Comparison of ENCODE assay signal across 15 mouse cellular contexts in the genomic region with DNA sequence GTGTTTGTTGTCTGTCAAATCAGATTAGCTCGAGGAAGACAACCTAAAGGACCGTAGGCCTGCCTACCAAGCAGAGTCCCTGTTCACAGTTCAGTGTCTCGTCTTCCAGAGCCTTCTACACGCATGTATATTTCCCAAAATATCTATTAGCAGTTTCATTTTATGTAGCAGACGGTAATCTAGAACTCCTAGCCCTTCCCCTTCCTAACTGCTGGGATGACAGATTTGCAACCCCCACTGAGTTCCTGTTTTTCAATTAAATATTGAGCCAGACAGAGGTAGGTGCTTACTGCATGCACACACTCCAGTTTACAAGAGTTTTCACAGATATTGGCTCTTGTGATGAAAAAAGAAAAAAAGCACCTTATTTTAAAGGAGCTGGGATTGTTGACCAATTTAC. TPM values are rescaled to one million over a fixed set of nuclear protein-coding genes. Genes with fewer than 3 reads are reported as not detected.
DNase-seq lines count a peak whose midpoint lies in the region; ATAC-seq and TF ChIP-seq lines count a peak whose summit lies in the region.
"Had no signal": no experiment of that assay in that cellular context is flagged by ENCODE, and none has a peak within 500 bp of the region (broad histone marks: within the 10 kb centered on the region; RNA-seq: fewer than 3 reads in every experiment).

No protein-coding gene starts in this region.

- H3K4me3 ChIP-seq in heart, postnatal 0 days (ENCODE audit: low read depth, low read length), result no peak overlapping the region
- no peak overlapping the region for H3K4me3 ChIP-seq in liver, embryonic 15.5 days (replicated peaks)
- no peak overlapping the region for H3K4me3 ChIP-seq in liver, embryonic 12.5 days
- peak overlapping the region; percentile 39 to 40 for H3K4me3 ChIP-seq in MEL (ENCODE audit: control insufficient read depth in 1 of 2, insufficient read depth in 1 of 2, low read depth in 2 of 2, low read length in 2 of 2)
- H3K4me3 ChIP-seq: embryonic facial prominence, embryonic 15.5 days; intestine, embryonic 15.5 days; limb, embryonic 10.5 days; neural tube, embryonic 12.5 days had no signal

- no peak for TF ChIP-seq EP300 in heart, postnatal 0 days (IDR thresholded peaks at IDR 0.05; ENCODE audit: low read depth)
- TF ChIP-seq EP300 in MEL (IDR thresholded peaks at IDR 0.05; ENCODE audit: low read depth in 1 of 2, low read length in 2 of 2), result peak; percentile 78 to 83

- no peaks in the 10 kb centered on the region for H3K27me3 ChIP-seq in heart, postnatal 0 days (ENCODE audit: control insufficient read depth, insufficient read depth, low read length)
- H3K27me3 ChIP-seq in liver, embryonic 15.5 days, result no peaks in the 10 kb centered on the region
- H3K27me3 ChIP-seq in liver, embryonic 12.5 days (replicated peaks), result no peaks in the 10 kb centered on the region; the same call in 1 of the 2 replicates
- no peaks in the 10 kb centered on the region for H3K27me3 ChIP-seq in MEL (ENCODE audit: control insufficient read depth in 1 of 2, insufficient read depth in 2 of 2, low read length in 2 of 2)
- H3K27me3 ChIP-seq: embryonic facial prominence, embryonic 15.5 days; intestine, embryonic 15.5 days; neural tube, embryonic 12.5 days had no signal

- H3K27ac ChIP-seq in heart, postnatal 0 days (ENCODE audit: low read depth), result peak overlapping the region; percentile 18; the same call in 1 of the 2 replicates
- H3K27ac ChIP-seq in liver, embryonic 15.5 days (replicated peaks), result 0 out of 2 replicates have a peak overlapping the region, but pooled peaks have one; percentile 19
- H3K27ac ChIP-seq in liver, embryonic 12.5 days, result no peak overlapping the region
- H3K27ac ChIP-seq in MEL (ENCODE audit: control insufficient read depth, low read depth, low read length), result peak overlapping the region; percentile 77
- H3K27ac ChIP-seq: embryonic facial prominence, embryonic 15.5 days; intestine, embryonic 15.5 days; limb, embryonic 10.5 days; neural tube, embryonic 12.5 days had no signal

- DNase-seq in heart, postnatal 0 days (ENCODE audit: low spot score), result no peak
- no peak for DNase-seq in heart, postnatal 25 days (ENCODE audit: low spot score)
- peak; percentile 79 for DNase-seq in MEL (ENCODE audit: low read depth, low spot score)
- no peak for DNase-seq in cerebellum, adult 11 months
- DNase-seq in lung, postnatal 4 days, result no peak
- DNase-seq: lung, adult 2 months had no signal

- no peak overlapping the region for H3K9ac ChIP-seq in heart, postnatal 0 days (replicated peaks; ENCODE audit: low read depth, low read length)
- H3K9ac ChIP-seq in liver, embryonic 15.5 days, result no peak overlapping the region
- no peak overlapping the region for H3K9ac ChIP-seq in liver, embryonic 12.5 days
- H3K9ac ChIP-seq in MEL (ENCODE audit: control insufficient read depth, low read depth, low read length, poor library complexity, severe bottlenecking), result peak overlapping the region; percentile 47
- H3K9ac ChIP-seq: embryonic facial prominence, embryonic 15.5 days; intestine, embryonic 15.5 days; neural tube, embryonic 12.5 days had no signal

- H3K36me3 ChIP-seq in heart, postnatal 0 days (replicated peaks; ENCODE audit: control insufficient read depth, insufficient read depth, low read length), result no peaks in the 10 kb centered on the region
- no peaks in the 10 kb centered on the region for H3K36me3 ChIP-seq in liver, embryonic 15.5 days (replicated peaks)
- H3K36me3 ChIP-seq in liver, embryonic 12.5 days, result no peaks in the 10 kb centered on the region
- peaks cover 0 to 16% of the 10 kb centered on the region in 2 experiments; a peak in 2 of 4 replicates for H3K36me3 ChIP-seq in MEL (ENCODE audit: control insufficient read depth in 1 of 2, insufficient read depth in 2 of 2, low read length in 2 of 2)
- H3K36me3 ChIP-seq: embryonic facial prominence, embryonic 15.5 days; G1E; intestine, embryonic 15.5 days; limb, embryonic 10.5 days; neural tube, embryonic 12.5 days had no signal

- no peak for ATAC-seq in heart, postnatal 0 days (ENCODE audit: insufficient read depth, low read depth)
- ATAC-seq in liver, embryonic 15.5 days (ENCODE audit: insufficient read depth), result no peak
- no peak for ATAC-seq in liver, embryonic 12.5 days
- peak; percentile 52 to 61; a peak in 2 of 4 replicates for ATAC-seq in hematopoietic stem cell, adult 5-6 weeks (replicated peaks in 1 of 2; ENCODE audit: insufficient read depth in 1 of 2, low FRiP score in 2 of 2, low TSS enrichment in 1 of 2, low read depth in 1 of 2, poor library complexity in 2 of 2, severe bottlenecking in 2 of 2)
- ATAC-seq: forebrain, embryonic 14.5 days; intestine, embryonic 15.5 days had no signal

- 53% methylated on average over 5 of the region's 5 CpGs for WGBS in heart, postnatal 0 days
- WGBS in liver, embryonic 15.5 days (ENCODE audit: insufficient replicate concordance), result 24% methylated on average over 5 of the region's 5 CpGs
- WGBS in liver, embryonic 12.5 days (ENCODE audit: insufficient replicate concordance), result 47% methylated on average over 5 of the region's 5 CpGs

- H3K4me1 ChIP-seq in heart, postnatal 0 days (ENCODE audit: control insufficient read depth, insufficient read depth), result peaks cover 11% of the 10 kb centered on the region; the same call in 1 of the 2 replicates
- no peaks in the 10 kb centered on the region for H3K4me1 ChIP-seq in liver, embryonic 15.5 days (replicated peaks)
- no peaks in the 10 kb centered on the region for H3K4me1 ChIP-seq in liver, embryonic 12.5 days
- H3K4me1 ChIP-seq in MEL (ENCODE audit: control insufficient read depth in 1 of 2, insufficient read depth in 2 of 2, low read length in 2 of 2), result peaks cover 4 to 22% of the 10 kb centered on the region in 2 experiments; a peak in 3 of 4 replicates
- H3K4me1 ChIP-seq: intestine, embryonic 15.5 days had no signal

- no peak for TF ChIP-seq POLR2A in MEL (IDR thresholded peaks at IDR 0.05; ENCODE audit: control insufficient read depth in 1 of 2, insufficient read depth in 1 of 2, low read depth in 1 of 2, low read length in 2 of 2, poor library complexity in 1 of 2)

- H3K79me2 ChIP-seq in MEL (ENCODE audit: control insufficient read depth, insufficient read depth, low read length, poor library complexity), result no peaks in the 10 kb centered on the region; the same call in 1 of the 2 replicates

- H3K9me3 ChIP-seq in heart, postnatal 0 days (replicated peaks; ENCODE audit: control insufficient read depth, low read length), result no peaks in the 10 kb centered on the region
- H3K9me3 ChIP-seq in liver, embryonic 15.5 days (replicated peaks), result no peaks in the 10 kb centered on the region
- no peaks in the 10 kb centered on the region for H3K9me3 ChIP-seq in liver, embryonic 12.5 days (replicated peaks)
- H3K9me3 ChIP-seq in MEL (replicated peaks; ENCODE audit: insufficient read depth, low read length), result no peaks in the 10 kb centered on the region
- H3K9me3 ChIP-seq: embryonic facial prominence, embryonic 15.5 days; G1E; intestine, embryonic 15.5 days; limb, embryonic 10.5 days; neural tube, embryonic 12.5 days had no signal

- TF ChIP-seq RAD21 in MEL (IDR thresholded peaks at IDR 0.05; ENCODE audit: low read depth, low read length), result no peak

- TF ChIP-seq CTCF in heart, postnatal 0 days (IDR thresholded peaks at IDR 0.05; ENCODE audit: low read depth), result no peak
- no peak for TF ChIP-seq CTCF in MEL (IDR thresholded peaks at IDR 0.05 in 2 of 3, conservative IDR thresholded peaks at IDR 0.05 in 1 of 3; ENCODE audit: control insufficient read depth in 1 of 3, insufficient read depth in 1 of 3, low read depth in 2 of 3, low read length in 3 of 3, poor library complexity in 1 of 3, severe bottlenecking in 1 of 3)

- intact Hi-C loops in heart, postnatal 25 days (cut with DNase I), result no loop called here

- no peak overlapping the region for H3K4me2 ChIP-seq in heart, postnatal 0 days (ENCODE audit: low read depth, low read length)
- no peak overlapping the region for H3K4me2 ChIP-seq in liver, embryonic 15.5 days
- H3K4me2 ChIP-seq in liver, embryonic 12.5 days, result no peak overlapping the region
- H3K4me2 ChIP-seq: embryonic facial prominence, embryonic 15.5 days; intestine, embryonic 15.5 days; neural tube, embryonic 12.5 days had no signal

RNA-seq across cellular contexts. Expression of a gene that starts 16.7 kb away (rescaled TPM):
- total RNA-seq in heart, postnatal 0 days (2014; rRNA removed; ENCODE audit: low replicate concordance), result 11.7 and 12.7 TPM in 2 replicates
- polyA plus RNA-seq in heart, postnatal 0 days (2015; fragmentation: Nextera tagmentation; extraction: Ambion mirVana), result 3.7 and 4.5 TPM in 2 replicates
- total RNA-seq in heart, postnatal 25 days (2021), result 1 to 10 TPM; 3.5 to 5.1 TPM
- 2.4 and 2.7 TPM in 2 replicates for polyA plus RNA-seq in liver, embryonic 15.5 days (2015; fragmentation: Nextera tagmentation; extraction: Ambion mirVana)
- 3.3 and 3.9 TPM in 2 replicates for polyA plus RNA-seq in liver, embryonic 12.5 days (2016; fragmentation: Nextera tagmentation; extraction: Ambion mirVana)
- total RNA-seq in MEL (2012; rRNA removed), result 15.7 and 19.1 TPM in 2 replicates
- 10 to 100 TPM in 1 of 2 experiments, not detected in 1; 29.7 TPM for polyA plus RNA-seq in MEL (2012; ENCODE audit: insufficient read depth in 1 of 2, insufficient read length in 2 of 2, low read depth in 1 of 2, low replicate concordance in 2 of 2, missing spikeins in 1 of 2)
- 89.6 and 108 TPM in 2 replicates for total RNA-seq in hematopoietic stem cell, adult 5-6 weeks (2017)

RNA-seq across cellular contexts. Expression of a gene that starts 52.3 kb away (rescaled TPM):
- total RNA-seq in heart, postnatal 0 days (2014; rRNA removed; ENCODE audit: low replicate concordance), result 13.6 and 22.7 TPM in 2 replicates
- 15.8 and 16.9 TPM in 2 replicates for polyA plus RNA-seq in heart, postnatal 0 days (2015; fragmentation: Nextera tagmentation; extraction: Ambion mirVana)
- 10 to 100 TPM; 11.2 to 12.4 TPM for total RNA-seq in heart, postnatal 25 days (2021)
- 15.3 and 16.8 TPM in 2 replicates for polyA plus RNA-seq in liver, embryonic 15.5 days (2015; fragmentation: Nextera tagmentation; extraction: Ambion mirVana)
- polyA plus RNA-seq in liver, embryonic 12.5 days (2016; fragmentation: Nextera tagmentation; extraction: Ambion mirVana), result 24.7 and 24.8 TPM in 2 replicates
- 32.2 and 34.1 TPM in 2 replicates for total RNA-seq in MEL (2012; rRNA removed)
- 10 to 100 TPM in 1 of 2 experiments, not detected in 1; 24.5 TPM for polyA plus RNA-seq in MEL (2012; ENCODE audit: insufficient read depth in 1 of 2, insufficient read length in 2 of 2, low read depth in 1 of 2, low replicate concordance in 2 of 2, missing spikeins in 1 of 2)
- total RNA-seq in hematopoietic stem cell, adult 5-6 weeks (2017), result 40.0 and 43.6 TPM in 2 replicates

RNA-seq across cellular contexts. Expression of a gene that starts 52.3 kb away (rescaled TPM):
- 13.9 and 17.4 TPM in 2 replicates for total RNA-seq in heart, postnatal 0 days (2014; rRNA removed; ENCODE audit: low replicate concordance)
- 30.4 and 37.9 TPM in 2 replicates for polyA plus RNA-seq in heart, postnatal 0 days (2015; fragmentation: Nextera tagmentation; extraction: Ambion mirVana)
- 10 to 100 TPM; 18.4 to 20.5 TPM for total RNA-seq in heart, postnatal 25 days (2021)
- 24.9 and 27.5 TPM in 2 replicates for polyA plus RNA-seq in liver, embryonic 15.5 days (2015; fragmentation: Nextera tagmentation; extraction: Ambion mirVana)
- polyA plus RNA-seq in liver, embryonic 12.5 days (2016; fragmentation: Nextera tagmentation; extraction: Ambion mirVana), result 45.9 and 49.2 TPM in 2 replicates
- 43.3 and 46.3 TPM in 2 replicates for total RNA-seq in MEL (2012; rRNA removed)
- 10 to 100 TPM in 1 of 2 experiments, not detected in 1; 88.1 TPM for polyA plus RNA-seq in MEL (2012; ENCODE audit: insufficient read depth in 1 of 2, insufficient read length in 2 of 2, low read depth in 1 of 2, low replicate concordance in 2 of 2, missing spikeins in 1 of 2)
- total RNA-seq in hematopoietic stem cell, adult 5-6 weeks (2017), result 84.4 and 120 TPM in 2 replicates

Comparison
In these comparisons a context has a peak if more than half of its experiments do, and no peak if none do; other contexts are left out.
1. ATAC-seq: peak in hematopoietic stem cell, adult 5-6 weeks (2 of 2); none in heart, postnatal 0 days (single experiment), liver, embryonic 15.5 days (single experiment) and liver, embryonic 12.5 days (single experiment).
2. H3K4me3 ChIP-seq: peak in MEL (2 of 2); none in heart, postnatal 0 days (single experiment), liver, embryonic 15.5 days (single experiment) and liver, embryonic 12.5 days (single experiment).